Mouse (Mus musculus) liver, adult 2 months (tissue): Measurements from ENCODE around the gene Tmem50a.

Experiments used
- CTCF ChIP-seq: fragments of 200-500 bp; IDR thresholded peaks from 2 replicates; pipeline ENCODE4 v1.5.1; 2011; ENCODE audit warnings: low read depth, low read length, control low read depth
- POLR2A ChIP-seq: fragments of 200-500 bp; IDR thresholded peaks from 2 replicates; pipeline ENCODE4 v1.6.1; 2011; ENCODE audit warnings: low read length, control low read depth; ENCODE audit not compliant: insufficient read depth; ENCODE audit errors: extremely low read depth

DNA sequence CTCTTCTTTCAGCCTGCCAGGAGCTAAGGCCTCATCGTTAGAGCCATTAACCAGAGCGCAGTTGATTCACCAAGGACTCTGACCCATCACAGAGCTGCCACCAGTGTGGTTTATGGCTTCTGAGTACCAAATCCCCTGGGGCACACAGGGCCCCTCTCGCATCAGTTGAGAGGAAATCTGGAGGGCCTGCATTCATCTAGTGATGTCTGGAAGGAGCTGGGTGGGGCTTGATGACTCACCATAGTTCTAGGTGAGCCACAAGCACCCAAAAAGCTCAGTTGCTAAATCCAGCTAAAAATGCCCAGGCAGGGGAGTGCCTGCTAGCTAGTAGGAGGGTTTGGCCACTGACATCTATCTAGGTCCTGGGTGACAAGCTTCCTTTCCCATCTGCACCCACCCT lies 41.0 kb upstream of the Tmem50a start:
- TF ChIP-seq CTCF (peak; percentile 20; the same call in 1 of the 2 replicates), POLR2A (no peak)
